Mouse (Mus musculus) hindbrain, postnatal 0 days (tissue): ENCODE measurements around the gene Mfsd4a. TPM values are rescaled to one million over a fixed set of nuclear protein-coding genes. Genes with fewer than 3 reads are reported as not detected.

Experiments used
- ATAC-seq: fragments of 200-750 bp; cut with Nextera tagmentation; 2 replicates; pipeline ENCODE4 v1.8.0; 2017; ENCODE audit warnings: mild to moderate bottlenecking, moderate TSS enrichment, moderate library complexity
- DNase-seq: peaks from one replicate; pipeline ENCODE4 v3.0.0-alpha.2; 2015; ENCODE audit warnings: low spot score
- H3K27ac ChIP-seq: fragments of 300-500 bp; sonication (generic); 2 replicates; pipeline ENCODE4 v1.5.1; 2014; ENCODE audit warnings: mild to moderate bottlenecking
- H3K27me3 ChIP-seq: fragments of 300-500 bp; sonication (generic); 2 replicates; pipeline ENCODE4 v1.6.1; 2014; ENCODE audit warnings: low read length, mixed read lengths; ENCODE audit not compliant: insufficient read depth
- H3K36me3 ChIP-seq: fragments of 300-500 bp; sonication (generic); 2 replicates; pipeline ENCODE4 v1.6.1; 2014; ENCODE audit warnings: low read length, mixed read lengths; ENCODE audit not compliant: insufficient read depth
- H3K4me1 ChIP-seq: fragments of 300-500 bp; sonication (generic); 2 replicates; pipeline ENCODE4 v1.6.1; 2014; ENCODE audit warnings: antibody characterized with exemption, low read length, mixed read lengths; ENCODE audit not compliant: insufficient read depth
- H3K4me2 ChIP-seq: fragments of 300-500 bp; sonication (generic); 2 replicates; pipeline ENCODE4 v1.6.1; 2014; ENCODE audit warnings: low read depth, mild to moderate bottlenecking, low read length, moderate library complexity, mixed read lengths
- H3K4me3 ChIP-seq: fragments of 300-500 bp; sonication (generic); 2 replicates; pipeline ENCODE4 v1.5.1; 2014; ENCODE audit warnings: low read length
- H3K9ac ChIP-seq: fragments of 300-500 bp; sonication (generic); replicated peaks from 2 replicates; pipeline ENCODE4 v1.6.1; 2014; ENCODE audit warnings: mild to moderate bottlenecking, low read length, moderate library complexity, mixed read lengths
- H3K9me3 ChIP-seq: fragments of 300-500 bp; sonication (generic); 2 replicates; pipeline ENCODE4 v1.6.1; 2016; ENCODE audit warnings: low read length, mixed read lengths
- CTCF ChIP-seq: IDR thresholded peaks from 2 replicates; pipeline ENCODE4 v1.5.1; 2016; ENCODE audit warnings: antibody characterized with exemption, control low read depth, low read depth
- WGBS: fragments of 180-500 bp; shearing (Covaris S2); extraction: QIAGEN DNeasy Blood & Tissue Kit; methylation state at CpG from one replicate; pipeline ENCODE4 v1.1.7; 2014; 5-methylcytosine and 5-hydroxymethylcytosine counted together
- polyA plus RNA-seq: library from polyadenylated mRNA; unstranded; fragments of >200 nt; fragmentation: Nextera tagmentation; extraction: Ambion mirVana; gene quantifications from 2 replicates; pipeline ENCODE4 v1.2.1, GENCODE M21; 2015
- total RNA-seq: library from RNA; depleted of rRNA; stranded (reverse); fragments of >200 nt; gene quantifications from 2 replicates; pipeline ENCODE4 v1.2.3, GENCODE M21; 2014

Gene Mfsd4a
- total and polyA plus RNA-seq, 2 experiments from 2014 or later = 8.4 to 10.2 TPM

GRCm38 (mm10) chr1:131993169-131994040 is 74.5 kb downstream of the Mfsd4a start:
- Histone ChIP-seq H3K36me3 (no peaks in the 10 kb centered on the region), H3K9me3 (no peaks in the 10 kb centered on the region), H3K4me1 (no peaks in the 10 kb centered on the region), H3K4me3 (no peak overlapping the region), H3K9ac (no peak overlapping the region), H3K4me2 (no peak overlapping the region), H3K27ac (no peak overlapping the region), H3K27me3 (no peaks in the 10 kb centered on the region)
- 86% methylated on average over 12 of the region's 12 CpGs for WGBS
- no peak for TF ChIP-seq CTCF
- ATAC-seq (no peak), DNase-seq (no peak)

GRCm38 (mm10) chr1:131992561-131993001 is 75.3 kb downstream of the Mfsd4a start:
- no peak for TF ChIP-seq CTCF
- Histone ChIP-seq H3K27ac (no peak overlapping the region), H3K27me3 (no peaks in the 10 kb centered on the region)

GRCm38 (mm10) chr1:131990083-131990760 is 77.6 kb downstream of the Mfsd4a start:
- Histone ChIP-seq H3K4me2 (no peak overlapping the region), H3K36me3 (no peaks in the 10 kb centered on the region), H3K4me3 (no peak overlapping the region), H3K9me3 (no peaks in the 10 kb centered on the region), H3K4me1 (no peaks in the 10 kb centered on the region), H3K27ac (no peak overlapping the region), H3K27me3 (no peaks in the 10 kb centered on the region), H3K9ac (no peak overlapping the region)
- TF ChIP-seq CTCF = no peak
- DNase-seq (no peak), ATAC-seq (no peak)
- WGBS = 90% methylated on average over 9 of the region's 9 CpGs

More at GRCm38 (mm10) chr1:131992561-131993001, 75.3 kb downstream of the Mfsd4a start:
- no peak for DNase-seq
- Histone ChIP-seq H3K9me3 (no peaks in the 10 kb centered on the region), H3K9ac (no peak overlapping the region), H3K4me2 (no peak overlapping the region), H3K36me3 (no peaks in the 10 kb centered on the region), H3K4me1 (no peaks in the 10 kb centered on the region), H3K4me3 (no peak overlapping the region)
- no peak for ATAC-seq
- 84% methylated on average over 7 of the region's 7 CpGs for WGBS

GRCm38 (mm10) chr1:131989476-131989875 is 78.4 kb downstream of the Mfsd4a start:
- no peaks in the 10 kb centered on the region for H3K36me3 ChIP-seq
- 85% methylated on average over 4 of the region's 4 CpGs for WGBS
- no peak for ATAC-seq

GRCm38 (mm10) chr1:131987432-131987831 is 80.4 kb downstream of the Mfsd4a start:
- H3K4me2 ChIP-seq = no peak overlapping the region
- H3K4me1 ChIP-seq = no peaks in the 10 kb centered on the region
- ATAC-seq = no peak
- DNase-seq = no peak
- no peaks in the 10 kb centered on the region for H3K27me3 ChIP-seq
- H3K36me3 ChIP-seq = no peaks in the 10 kb centered on the region
- H3K9me3 ChIP-seq = no peaks in the 10 kb centered on the region
- no peak for TF ChIP-seq CTCF
- no peak overlapping the region for H3K9ac ChIP-seq
- WGBS = 68% methylated on average over 15 of the region's 15 CpGs
- no peak overlapping the region for H3K27ac ChIP-seq
- H3K4me3 ChIP-seq = no peak overlapping the region

More at GRCm38 (mm10) chr1:131989476-131989875, 78.4 kb downstream of the Mfsd4a start:
- DNase-seq = no peak
- H3K4me1 ChIP-seq = no peaks in the 10 kb centered on the region
- no peak overlapping the region for H3K27ac ChIP-seq
- no peaks in the 10 kb centered on the region for H3K9me3 ChIP-seq
- H3K4me3 ChIP-seq = no peak overlapping the region
- H3K4me2 ChIP-seq = no peak overlapping the region
- no peak overlapping the region for H3K9ac ChIP-seq
- TF ChIP-seq CTCF = no peak
- H3K27me3 ChIP-seq = no peaks in the 10 kb centered on the region

- 70% methylated on average over 2 of the region's 2 CpGs for WGBS
- H3K27ac ChIP-seq = no peak overlapping the region
- no peaks in the 10 kb centered on the region for H3K27me3 ChIP-seq
- no peak overlapping the region for H3K4me3 ChIP-seq
- H3K4me2 ChIP-seq = no peak overlapping the region
- no peak for TF ChIP-seq CTCF
- no peak overlapping the region for H3K9ac ChIP-seq
- no peaks in the 10 kb centered on the region for H3K36me3 ChIP-seq
- H3K9me3 ChIP-seq = no peaks in the 10 kb centered on the region
- DNase-seq = no peak
- no peak for ATAC-seq
- no peaks in the 10 kb centered on the region for H3K4me1 ChIP-seq
Measured at GRCm38 (mm10) chr1:131983806-131984205, 84.1 kb downstream of the Mfsd4a start.

- peak; percentile 50 for ATAC-seq
- Histone ChIP-seq H3K27ac (no peak overlapping the region), H3K9me3 (no peaks in the 10 kb centered on the region), H3K4me1 (no peaks in the 10 kb centered on the region), H3K27me3 (no peaks in the 10 kb centered on the region), H3K9ac (no peak overlapping the region), H3K4me2 (no peak overlapping the region), H3K36me3 (no peaks in the 10 kb centered on the region), H3K4me3 (no peak overlapping the region)
- DNase-seq = peak; percentile 81
- peak; percentile 97 for TF ChIP-seq CTCF
- WGBS = 22% methylated on average over 5 of the region's 5 CpGs
Measured at GRCm38 (mm10) chr1:131982907-131983306, 85.0 kb downstream of the Mfsd4a start.
